Mouse (Mus musculus) cortical plate, adult 2 months (tissue): Measurements from ENCODE around the gene Bbox1.

Experiments
- CTCF ChIP-seq: fragments of 200-500 bp; IDR thresholded peaks from 2 replicates; pipeline ENCODE4 v1.5.1; 2011; ENCODE audit warnings: mild to moderate bottlenecking, control low read depth, low read length; ENCODE audit not compliant: insufficient read depth; ENCODE audit errors: extremely low read depth
- POLR2A ChIP-seq: fragments of 200-500 bp; IDR thresholded peaks from 2 replicates; pipeline ENCODE4 v1.6.1; 2011; ENCODE audit warnings: mild to moderate bottlenecking, low read length, control low read depth; ENCODE audit not compliant: insufficient read depth; ENCODE audit errors: extremely low read depth

DNA sequence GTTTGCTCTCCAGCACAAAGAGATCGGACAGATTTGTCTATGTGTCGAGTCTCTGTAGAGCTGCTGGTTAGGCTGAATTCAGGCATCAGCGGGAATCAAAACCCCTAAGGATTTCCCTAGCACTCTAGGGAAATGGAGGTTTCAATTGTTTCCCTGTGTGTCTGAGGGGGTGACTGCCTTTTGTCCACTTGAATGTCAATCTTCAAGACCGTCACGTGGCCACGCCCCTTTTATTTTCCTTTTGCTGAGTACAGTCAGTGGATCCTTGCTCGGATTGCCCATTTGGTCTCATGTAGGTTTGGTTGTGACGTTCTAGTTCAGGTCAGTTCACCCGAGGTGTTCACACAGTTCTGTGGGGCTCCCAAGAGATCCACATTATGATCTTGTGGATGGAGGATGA, 82.1 kb downstream of the Bbox1 start:
- no peak for TF ChIP-seq CTCF
- TF ChIP-seq POLR2A = no peak
